Mouse (Mus musculus) hindbrain, embryonic 14.5 days (tissue): ENCODE data around the gene Zfp579. TPM values are rescaled to one million over a fixed set of nuclear protein-coding genes. Genes with fewer than 3 reads are reported as not detected.
A peak's percentile ranks its signal among the peaks of the same experiment; 100 is the strongest.

ENCODE experiments used
- ATAC-seq: fragments of 200-750 bp; cut with Nextera tagmentation; 2 replicates; pipeline ENCODE4 v1.8.0; 2017; ENCODE audit warnings: moderate number of reproducible peaks, mild to moderate bottlenecking, moderate TSS enrichment, moderate library complexity; ENCODE audit not compliant: low FRiP score
- DNase-seq: peaks from one replicate; pipeline ENCODE4 v3.0.0-alpha.2; 2015; ENCODE audit warnings: low spot score
- H3K27ac ChIP-seq: fragments of 300-500 bp; sonication (generic); 2 replicates; pipeline ENCODE4 v1.5.1; 2014; ENCODE audit warnings: mild to moderate bottlenecking, moderate library complexity
- H3K27me3 ChIP-seq: fragments of 300-500 bp; sonication (generic); 2 replicates; pipeline ENCODE4 v1.6.1; 2014; ENCODE audit warnings: mild to moderate bottlenecking, low read length, mixed read lengths; ENCODE audit not compliant: control insufficient read depth, insufficient read depth
- H3K36me3 ChIP-seq: fragments of 300-500 bp; sonication (generic); replicated peaks from 2 replicates; pipeline ENCODE4 v1.6.1; 2014; ENCODE audit not compliant: control insufficient read depth, insufficient read depth
- H3K4me1 ChIP-seq: fragments of 300-500 bp; sonication (generic); replicated peaks from 2 replicates; pipeline ENCODE4 v1.6.1; 2014; ENCODE audit warnings: antibody characterized with exemption, low read length, mixed read lengths; ENCODE audit not compliant: control insufficient read depth, insufficient read depth
- H3K4me2 ChIP-seq: fragments of 300-500 bp; sonication (generic); replicated peaks from 2 replicates; pipeline ENCODE4 v1.6.1; 2014; ENCODE audit warnings: mild to moderate bottlenecking, moderate library complexity
- H3K4me3 ChIP-seq: fragments of 300-500 bp; sonication (generic); replicated peaks from 2 replicates; pipeline ENCODE4 v1.5.1; 2014; ENCODE audit warnings: mild to moderate bottlenecking, low read length
- H3K9ac ChIP-seq: fragments of 300-500 bp; sonication (generic); 2 replicates; pipeline ENCODE4 v1.6.1; 2014
- H3K9me3 ChIP-seq: fragments of 300-500 bp; sonication (generic); 2 replicates; pipeline ENCODE4 v1.6.1; 2016; ENCODE audit warnings: low read length; ENCODE audit not compliant: control insufficient read depth
- WGBS: fragments of 180-500 bp; shearing (Covaris S2); extraction: QIAGEN DNeasy Blood & Tissue Kit; methylation state at CpG from one replicate; pipeline ENCODE4 v1.1.7; 2014; 5-methylcytosine and 5-hydroxymethylcytosine counted together
- polyA plus RNA-seq: library from polyadenylated mRNA; unstranded; fragments of >200 nt; fragmentation: Nextera tagmentation; extraction: Ambion mirVana; gene quantifications from 2 replicates; pipeline ENCODE4 v1.2.1, GENCODE M21; 2014

Zfp579 gene
- polyA plus RNA-seq, 1 experiment from 2014 or later, result 55.4 TPM

- Histone ChIP-seq H3K4me3 (no peak overlapping the region), H3K4me2 (no peak overlapping the region), H3K27me3 (no peaks in the 10 kb centered on the region), H3K27ac (no peak overlapping the region), H3K9me3 (no peaks in the 10 kb centered on the region), H3K4me1 (peaks cover 9% of the 10 kb centered on the region), H3K36me3 (no peaks in the 10 kb centered on the region), H3K9ac (no peak overlapping the region)
- WGBS, result 73% methylated on average over 2 of the region's 2 CpGs
- no peak for ATAC-seq
- DNase-seq, result no peak
Measured at GRCm38 (mm10) chr7:4999876-5000275, 3.9 kb upstream of the Zfp579 start.

DNA sequence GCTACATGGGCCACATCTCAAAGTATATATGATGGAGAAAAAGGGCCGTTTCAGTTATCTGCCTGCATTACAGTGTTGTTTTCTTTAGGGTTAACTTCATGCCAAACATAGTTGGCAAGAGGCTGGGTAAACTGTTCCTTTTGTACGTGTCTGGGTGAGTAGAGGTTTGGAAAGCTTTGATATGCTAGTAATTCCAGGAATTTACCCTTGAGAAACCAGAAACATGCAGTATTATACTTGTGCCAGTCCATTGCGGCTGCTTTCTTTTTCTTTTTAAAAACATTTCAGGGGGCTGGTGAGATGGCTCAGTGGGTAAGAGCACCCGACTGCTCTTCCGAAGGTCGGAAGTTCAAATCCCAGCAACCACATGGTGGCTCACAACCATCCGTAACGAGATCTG, 976 bp upstream of the Zfp579 start:
- ATAC-seq, result no peak
- Histone ChIP-seq H3K27me3 (no peaks in the 10 kb centered on the region), H3K4me1 (peaks cover 31% of the 10 kb centered on the region), H3K4me2 (peak overlapping the region; percentile 83), H3K27ac (peak overlapping the region; percentile 80), H3K9ac (peak overlapping the region; percentile 93), H3K36me3 (peaks cover 23% of the 10 kb centered on the region), H3K9me3 (no peaks in the 10 kb centered on the region), H3K4me3 (peak overlapping the region; percentile 84)
- WGBS, result 69% methylated on average over 6 of the region's 8 CpGs
- no peak for DNase-seq

DNA sequence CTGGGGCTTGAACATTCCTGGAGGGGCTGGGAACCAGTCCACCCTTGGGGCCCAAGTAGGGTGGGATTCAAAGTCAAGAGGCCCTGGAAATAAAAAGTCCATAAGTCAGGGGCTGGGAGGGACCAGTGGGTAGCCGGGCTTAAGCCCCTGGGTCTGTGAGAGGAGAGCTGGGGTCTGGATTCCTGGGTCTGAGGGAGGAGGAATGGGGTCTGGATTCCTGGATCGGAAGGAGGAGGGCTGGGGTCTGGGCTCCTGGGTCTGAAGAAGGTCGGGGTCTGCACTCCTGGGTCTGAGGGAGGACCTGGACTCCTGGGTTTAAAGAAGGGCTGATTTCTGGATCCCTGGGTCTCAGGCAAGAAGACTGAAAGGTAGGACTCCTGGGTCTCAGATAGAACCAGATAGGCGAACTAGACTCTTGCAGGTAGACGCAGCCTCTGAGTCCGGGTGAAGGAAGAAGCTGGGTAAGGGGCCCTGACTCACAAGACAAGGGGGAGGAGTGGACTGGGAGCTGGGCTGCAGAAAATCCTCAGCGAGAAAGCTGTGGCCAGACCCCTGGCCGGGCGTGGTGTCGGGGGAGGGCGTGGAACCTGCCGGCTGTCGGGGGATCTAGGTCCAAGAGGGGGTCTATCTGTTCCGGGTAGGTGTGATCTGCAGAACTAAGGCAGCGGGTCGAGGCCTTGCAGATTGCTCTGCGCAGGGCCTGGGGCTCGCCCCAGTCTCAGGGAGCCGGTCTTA, 523 bp downstream of the Zfp579 start:
- peak; percentile 65 for ATAC-seq
- Histone ChIP-seq H3K9me3 (no peaks in the 10 kb centered on the region), H3K4me1 (peaks cover 31% of the 10 kb centered on the region), H3K36me3 (peaks cover 23% of the 10 kb centered on the region), H3K4me3 (peak overlapping the region; percentile 84), H3K27me3 (no peaks in the 10 kb centered on the region), H3K9ac (peak overlapping the region; percentile 93), H3K27ac (peak overlapping the region; percentile 85), H3K4me2 (peak overlapping the region; percentile 83)
- no peak for DNase-seq
- 7% methylated on average over 19 of the region's 19 CpGs for WGBS

GRCm38 (mm10) chr7:4993999-4994788, 1.8 kb downstream of the Zfp579 start:
- no peak overlapping the region for H3K27ac ChIP-seq
- H3K27me3 ChIP-seq, result no peaks in the 10 kb centered on the region
- H3K4me1 ChIP-seq, result peaks cover 31% of the 10 kb centered on the region
- DNase-seq, result no peak
- peaks cover 23% of the 10 kb centered on the region for H3K36me3 ChIP-seq
- peak overlapping the region; percentile 84 for H3K4me3 ChIP-seq
- no peaks in the 10 kb centered on the region for H3K9me3 ChIP-seq
- ATAC-seq, result no peak
- WGBS, result 50% methylated on average over 57 of the region's 59 CpGs
- H3K4me2 ChIP-seq, result peak overlapping the region; percentile 83
- H3K9ac ChIP-seq, result peak overlapping the region; percentile 93

DNA sequence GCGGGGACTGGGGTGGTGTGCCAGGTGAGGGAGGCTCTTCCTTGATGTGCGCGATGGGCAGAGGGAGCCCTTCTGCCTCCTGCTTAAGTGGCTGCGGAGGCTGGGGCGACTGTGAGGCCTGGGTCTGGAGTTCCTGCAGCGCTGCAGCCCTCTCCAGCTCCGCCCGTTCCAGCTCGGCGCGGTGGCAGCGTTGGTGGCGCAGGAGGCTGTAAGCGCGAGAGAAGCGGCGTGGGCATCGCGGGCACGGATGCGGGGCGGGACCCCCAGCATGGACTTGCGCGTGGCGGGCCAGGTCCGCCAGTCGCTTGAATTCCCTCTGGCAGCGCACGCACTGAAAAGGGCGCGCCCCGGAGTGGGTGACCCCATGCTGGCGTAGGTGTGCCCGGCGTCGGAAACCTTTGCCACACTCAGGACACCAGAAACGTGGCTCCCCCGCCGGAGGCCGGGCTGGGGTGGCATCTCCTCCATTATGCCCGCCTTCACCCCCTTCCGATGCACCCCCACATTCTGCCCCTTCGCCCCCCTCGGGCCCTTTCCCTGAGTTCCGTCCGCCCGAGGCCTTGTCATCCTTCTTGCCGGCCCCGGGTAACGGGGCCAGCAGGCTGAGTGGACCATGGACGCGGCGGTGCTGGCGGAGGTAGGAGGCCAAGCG, 2.5 kb downstream of the Zfp579 start:
- H3K4me1 ChIP-seq, result peaks cover 31% of the 10 kb centered on the region
- no peaks in the 10 kb centered on the region for H3K27me3 ChIP-seq
- peak overlapping the region; percentile 93 for H3K9ac ChIP-seq
- WGBS, result 34% methylated on average over 55 of the region's 55 CpGs
- H3K27ac ChIP-seq, result no peak overlapping the region
- peak overlapping the region; percentile 83 for H3K4me2 ChIP-seq
- H3K36me3 ChIP-seq, result peaks cover 23% of the 10 kb centered on the region
- no peak for DNase-seq
- peak overlapping the region; percentile 84 for H3K4me3 ChIP-seq
- no peak for ATAC-seq
- no peaks in the 10 kb centered on the region for H3K9me3 ChIP-seq

- Histone ChIP-seq H3K36me3 (peaks cover 12% of the 10 kb centered on the region), H3K27ac (no peak overlapping the region), H3K9me3 (no peaks in the 10 kb centered on the region), H3K27me3 (peaks cover 3% of the 10 kb centered on the region; the same call in 1 of the 2 replicates), H3K4me3 (no peak overlapping the region), H3K4me1 (peaks cover 5% of the 10 kb centered on the region; the same call in 1 of the 2 replicates), H3K9ac (no peak overlapping the region), H3K4me2 (no peak overlapping the region)
- no peak for ATAC-seq
- no peak for DNase-seq
- WGBS, result 75% methylated on average over 2 of the region's 2 CpGs
Measured at GRCm38 (mm10) chr7:4988250-4988649, 7.7 kb downstream of the Zfp579 start.

DNA sequence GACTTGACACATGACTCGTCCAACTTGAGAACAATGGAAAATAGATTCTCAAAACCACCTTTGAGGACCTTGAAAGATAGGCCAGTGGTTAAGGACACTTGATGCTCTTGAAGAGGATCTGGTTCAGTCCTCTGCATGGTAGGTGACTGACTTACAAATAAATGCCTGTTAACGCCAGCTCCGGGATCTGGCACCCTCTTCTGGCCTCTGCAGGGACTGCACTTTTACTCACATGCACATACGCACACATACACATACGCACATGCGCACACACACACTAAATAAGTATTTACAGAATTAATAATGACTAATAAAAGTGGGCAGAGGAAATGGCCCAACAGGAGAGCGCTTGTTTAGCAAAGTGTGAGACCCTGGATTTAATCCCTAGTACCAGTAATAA, 19.1 kb downstream of the Zfp579 start:
- no peak overlapping the region for H3K4me3 ChIP-seq
- ATAC-seq (no peak), DNase-seq (no peak)
- H3K36me3 ChIP-seq, result no peaks in the 10 kb centered on the region
- H3K4me1 ChIP-seq, result no peaks in the 10 kb centered on the region
- no peak overlapping the region for H3K9ac ChIP-seq
- no peaks in the 10 kb centered on the region for H3K9me3 ChIP-seq
- no peaks in the 10 kb centered on the region for H3K27me3 ChIP-seq
- H3K27ac ChIP-seq, result no peak overlapping the region
- WGBS, result 94% methylated on average over 7 of the region's 7 CpGs
- no peak overlapping the region for H3K4me2 ChIP-seq

DNA sequence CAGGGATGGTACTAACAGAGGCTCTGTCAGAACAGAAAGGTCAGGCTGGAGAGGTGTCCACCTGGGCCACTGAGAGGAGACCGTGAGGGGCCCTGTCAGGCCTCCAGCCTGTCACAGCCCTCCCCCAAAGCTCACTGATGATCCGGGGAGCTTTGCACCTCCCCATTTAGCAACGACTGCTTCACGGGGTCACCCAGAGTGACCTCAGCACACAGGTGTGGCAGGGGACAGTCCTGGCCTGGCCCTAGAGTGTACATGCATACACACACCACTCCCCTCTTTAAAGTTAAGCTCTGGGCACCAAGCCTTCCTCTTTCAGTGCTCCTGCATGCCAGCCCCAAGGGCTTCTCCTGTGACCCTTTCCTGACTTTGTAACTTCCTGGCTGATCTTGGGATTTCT, 20.5 kb downstream of the Zfp579 start:
- no peak overlapping the region for H3K9ac ChIP-seq
- ATAC-seq (no peak), DNase-seq (no peak)
- no peak overlapping the region for H3K4me3 ChIP-seq
- no peaks in the 10 kb centered on the region for H3K9me3 ChIP-seq
- no peaks in the 10 kb centered on the region for H3K27me3 ChIP-seq
- no peaks in the 10 kb centered on the region for H3K4me1 ChIP-seq
- H3K36me3 ChIP-seq, result no peaks in the 10 kb centered on the region
- H3K27ac ChIP-seq, result no peak overlapping the region
- no peak overlapping the region for H3K4me2 ChIP-seq
- WGBS, result 80% methylated on average over 4 of the region's 4 CpGs

GRCm38 (mm10) chr7:4972321-4973047, 23.5 kb downstream of the Zfp579 start:
- Histone ChIP-seq H3K36me3 (no peaks in the 10 kb centered on the region), H3K4me2 (no peak overlapping the region), H3K9me3 (no peaks in the 10 kb centered on the region), H3K9ac (no peak overlapping the region), H3K4me1 (no peaks in the 10 kb centered on the region), H3K27me3 (no peaks in the 10 kb centered on the region), H3K4me3 (no peak overlapping the region), H3K27ac (no peak overlapping the region)
- DNase-seq (no peak), ATAC-seq (no peak)
- WGBS, result 83% methylated on average over 18 of the region's 18 CpGs
